ENCODE assay signal across 8 mouse cellular contexts in genomic region chr1:165461681-165462080, GRCm38 (mm10). TPM values are rescaled to one million over a fixed set of nuclear protein-coding genes. Genes with fewer than 3 reads are reported as not detected.
DNase-seq lines count a peak whose midpoint lies in the region; ATAC-seq and TF ChIP-seq lines count a peak whose summit lies in the region.

No protein-coding gene starts in this region.

- TF ChIP-seq CTCF in gastrocnemius, adult 2 months (IDR thresholded peaks at IDR 0.05), result no peak
- no peak for TF ChIP-seq CTCF in heart, postnatal 0 days (IDR thresholded peaks at IDR 0.05; ENCODE audit: low read depth)

- no peaks in the 10 kb centered on the region for H3K27me3 ChIP-seq in heart, postnatal 0 days (ENCODE audit: control insufficient read depth, insufficient read depth, low read length)
- no peaks in the 10 kb centered on the region for H3K27me3 ChIP-seq in limb, embryonic 12.5 days
- no peaks in the 10 kb centered on the region for H3K27me3 ChIP-seq in neural tube, embryonic 13.5 days

- peak; percentile 22 for DNase-seq in gastrocnemius, adult 2 months
- no peak for DNase-seq in gastrocnemius, adult 18-20 months (ENCODE audit: low spot score)
- DNase-seq in R1 (ENCODE audit: low read depth, low spot score), result peak; percentile 57
- DNase-seq in heart, postnatal 0 days (ENCODE audit: low spot score), result peak; percentile 17
- DNase-seq in left cerebral cortex, adult 11 months (ENCODE audit: low spot score), result no peak
- DNase-seq in spleen, postnatal 36 days (ENCODE audit: low spot score in 2 of 2), result no peak

- peak overlapping the region; percentile 85 for H3K4me3 ChIP-seq in gastrocnemius, adult 2 months
- peak overlapping the region; percentile 85 for H3K4me3 ChIP-seq in heart, postnatal 0 days (ENCODE audit: low read depth, low read length)
- peak overlapping the region; percentile 91 for H3K4me3 ChIP-seq in limb, embryonic 12.5 days (replicated peaks)
- peak overlapping the region; percentile 93 for H3K4me3 ChIP-seq in neural tube, embryonic 13.5 days

- no peaks in the 10 kb centered on the region for H3K36me3 ChIP-seq in heart, postnatal 0 days (replicated peaks; ENCODE audit: control insufficient read depth, insufficient read depth, low read length)
- no peaks in the 10 kb centered on the region for H3K36me3 ChIP-seq in limb, embryonic 12.5 days
- H3K36me3 ChIP-seq in neural tube, embryonic 13.5 days, result no peaks in the 10 kb centered on the region

- no peaks in the 10 kb centered on the region for H3K4me1 ChIP-seq in heart, postnatal 0 days (ENCODE audit: control insufficient read depth, insufficient read depth)
- H3K4me1 ChIP-seq in limb, embryonic 12.5 days (replicated peaks), result peaks cover 8% of the 10 kb centered on the region; the same call in 1 of the 2 replicates
- H3K4me1 ChIP-seq in neural tube, embryonic 13.5 days (replicated peaks), result peaks cover 20% of the 10 kb centered on the region

- no peaks in the 10 kb centered on the region for H3K9me3 ChIP-seq in heart, postnatal 0 days (replicated peaks; ENCODE audit: control insufficient read depth, low read length)
- no peaks in the 10 kb centered on the region for H3K9me3 ChIP-seq in limb, embryonic 12.5 days
- no peaks in the 10 kb centered on the region for H3K9me3 ChIP-seq in neural tube, embryonic 13.5 days

- H3K27ac ChIP-seq in gastrocnemius, adult 2 months, result peak overlapping the region; percentile 99
- H3K27ac ChIP-seq in heart, postnatal 0 days (ENCODE audit: low read depth), result peak overlapping the region; percentile 98
- H3K27ac ChIP-seq in limb, embryonic 12.5 days, result 0 out of 2 replicates have a peak overlapping the region, but pooled peaks have one; percentile 78
- H3K27ac ChIP-seq in neural tube, embryonic 13.5 days (replicated peaks), result peak overlapping the region; percentile 82

- no peak for ATAC-seq in heart, postnatal 0 days (ENCODE audit: insufficient read depth, low read depth)
- ATAC-seq in limb, embryonic 12.5 days (ENCODE audit: insufficient number of reproducible peaks, insufficient read depth, low FRiP score, low TSS enrichment, low read depth), result no peak
- ATAC-seq in neural tube, embryonic 13.5 days (ENCODE audit: low read depth), result no peak

- 2% methylated on average over 9 of the region's 9 CpGs for WGBS in heart, postnatal 0 days
- WGBS in limb, embryonic 12.5 days, result 3% methylated on average over 9 of the region's 9 CpGs
- 4% methylated on average over 9 of the region's 9 CpGs for WGBS in neural tube, embryonic 13.5 days

- intact Hi-C loops in gastrocnemius, adult 2 months (cut with DNase I), result loop anchor here (5.0 kb wide), 1 partner anchor 224 kb away; the partner anchor contains the start of gene Tiprl

- peak overlapping the region; percentile 91 for H3K9ac ChIP-seq in heart, postnatal 0 days (replicated peaks; ENCODE audit: low read depth, low read length)
- peak overlapping the region; percentile 67 for H3K9ac ChIP-seq in limb, embryonic 12.5 days (replicated peaks)
- peak overlapping the region; percentile 82 for H3K9ac ChIP-seq in neural tube, embryonic 13.5 days

- H3K4me2 ChIP-seq in heart, postnatal 0 days (ENCODE audit: low read depth, low read length), result peak overlapping the region; percentile 80
- H3K4me2 ChIP-seq in limb, embryonic 12.5 days, result peak overlapping the region; percentile 75
- peak overlapping the region; percentile 83 for H3K4me2 ChIP-seq in neural tube, embryonic 13.5 days

- TF ChIP-seq EP300 in heart, postnatal 0 days (IDR thresholded peaks at IDR 0.05; ENCODE audit: low read depth), result no peak

RNA-seq across cellular contexts. Expression of gene Mpc2, which starts 1.2 kb away (rescaled TPM):
- total RNA-seq in gastrocnemius, adult 2 months (2021), result 100 to 1,000 TPM; 302 to 421 TPM
- 100 to 1,000 TPM; 282 to 321 TPM for total RNA-seq in gastrocnemius, adult 18-20 months (2021)
- 299 and 382 TPM in 2 replicates for total RNA-seq in heart, postnatal 0 days (2014; rRNA removed; ENCODE audit: low replicate concordance)
- polyA plus RNA-seq in heart, postnatal 0 days (2015; fragmentation: Nextera tagmentation; extraction: Ambion mirVana), result 840 and 915 TPM in 2 replicates
- 118 and 122 TPM in 2 replicates for polyA plus RNA-seq in limb, embryonic 12.5 days (2016; fragmentation: Nextera tagmentation; extraction: Ambion mirVana)
- 178 and 204 TPM in 2 replicates for polyA plus RNA-seq in neural tube, embryonic 13.5 days (2015; fragmentation: Nextera tagmentation; extraction: Ambion mirVana)

RNA-seq across cellular contexts. Expression of gene Dcaf6, which starts 1.4 kb away (rescaled TPM):
- total RNA-seq in gastrocnemius, adult 2 months (2021), result 100 to 1,000 TPM; 276 to 287 TPM
- 100 to 1,000 TPM; 277 to 293 TPM for total RNA-seq in gastrocnemius, adult 18-20 months (2021)
- 24.1 and 36.8 TPM in 2 replicates for total RNA-seq in heart, postnatal 0 days (2014; rRNA removed; ENCODE audit: low replicate concordance)
- 19.2 and 21.5 TPM in 2 replicates for polyA plus RNA-seq in heart, postnatal 0 days (2015; fragmentation: Nextera tagmentation; extraction: Ambion mirVana)
- 11.4 and 12.2 TPM in 2 replicates for polyA plus RNA-seq in limb, embryonic 12.5 days (2016; fragmentation: Nextera tagmentation; extraction: Ambion mirVana)
- 15.6 and 16.3 TPM in 2 replicates for polyA plus RNA-seq in neural tube, embryonic 13.5 days (2015; fragmentation: Nextera tagmentation; extraction: Ambion mirVana)

RNA-seq across cellular contexts. Expression of gene Adcy10, which starts 23.3 kb away (rescaled TPM):
- total RNA-seq in gastrocnemius, adult 2 months (2021), result not detected
- total RNA-seq in gastrocnemius, adult 18-20 months (2021), result not detected
- total RNA-seq in heart, postnatal 0 days (2014; rRNA removed; ENCODE audit: low replicate concordance), result not detected in 2 replicates
- polyA plus RNA-seq in heart, postnatal 0 days (2015; fragmentation: Nextera tagmentation; extraction: Ambion mirVana), result not detected in 2 replicates
- polyA plus RNA-seq in limb, embryonic 12.5 days (2016; fragmentation: Nextera tagmentation; extraction: Ambion mirVana), result 0.10 TPM in 1 of 2 replicates, not detected in the other
- polyA plus RNA-seq in neural tube, embryonic 13.5 days (2015; fragmentation: Nextera tagmentation; extraction: Ambion mirVana), result 0.21 and 0.24 TPM in 2 replicates

Comparison
In these comparisons a context has a peak if more than half of its experiments do, and no peak if none do; other contexts are left out.
1. DNase-seq: peak in gastrocnemius, adult 2 months (single experiment), R1 (single experiment) and heart, postnatal 0 days (single experiment); none in gastrocnemius, adult 18-20 months (single experiment), left cerebral cortex, adult 11 months (single experiment) and spleen, postnatal 36 days (0 of 2).
2. Peak in every context shown above with its lines, with median percentiles within 50 percentile points of each other: H3K27ac ChIP-seq, H3K4me3 ChIP-seq, H3K4me2 ChIP-seq and H3K9ac ChIP-seq.